Mouse (Mus musculus) neural tube, embryonic 13.5 days (tissue): ENCODE results near the gene Nemp1. TPM values are rescaled to one million over a fixed set of nuclear protein-coding genes. Genes with fewer than 3 reads are reported as not detected.

Experiments
- ATAC-seq: fragments of 200-750 bp; cut with Nextera tagmentation; 2 replicates; pipeline ENCODE4 v1.8.0; 2017; ENCODE audit warnings: low read depth, mild to moderate bottlenecking, moderate TSS enrichment, moderate library complexity
- H3K27ac ChIP-seq: fragments of 300-500 bp; sonication (generic); replicated peaks from 2 replicates; pipeline ENCODE4 v1.5.1; 2015; ENCODE audit warnings: moderate library complexity, mild to moderate bottlenecking, inconsistent platforms
- H3K27me3 ChIP-seq: fragments of 300-500 bp; sonication (generic); 2 replicates; pipeline ENCODE4 v1.6.1; 2015; ENCODE audit warnings: mild to moderate bottlenecking, inconsistent platforms
- H3K36me3 ChIP-seq: fragments of 300-500 bp; sonication (generic); 2 replicates; pipeline ENCODE4 v1.6.1; 2015; ENCODE audit warnings: mild to moderate bottlenecking, inconsistent platforms
- H3K4me1 ChIP-seq: fragments of 300-500 bp; sonication (generic); replicated peaks from 2 replicates; pipeline ENCODE4 v1.6.1; 2015; ENCODE audit warnings: inconsistent platforms
- H3K4me2 ChIP-seq: fragments of 300-500 bp; sonication (generic); 2 replicates; pipeline ENCODE4 v1.6.1; 2015; ENCODE audit warnings: inconsistent platforms, mild to moderate bottlenecking, moderate library complexity
- H3K4me3 ChIP-seq: fragments of 300-500 bp; sonication (generic); 2 replicates; pipeline ENCODE4 v1.5.1; 2015; ENCODE audit warnings: mild to moderate bottlenecking, inconsistent platforms
- H3K9ac ChIP-seq: fragments of 300-500 bp; sonication (generic); 2 replicates; pipeline ENCODE4 v1.6.1; 2015; ENCODE audit warnings: moderate library complexity, mild to moderate bottlenecking, inconsistent platforms
- H3K9me3 ChIP-seq: fragments of 300-500 bp; sonication (generic); 2 replicates; pipeline ENCODE4 v1.6.1; 2016; ENCODE audit warnings: inconsistent platforms
- WGBS: fragments of 180-500 bp; shearing (Covaris S2); methylation state at CpG from one replicate; pipeline ENCODE4 v1.1.7; 2015; 5-methylcytosine and 5-hydroxymethylcytosine counted together
- polyA plus RNA-seq: library from polyadenylated mRNA; unstranded; fragments of >200 nt; fragmentation: Nextera tagmentation; extraction: Ambion mirVana; gene quantifications from 2 replicates; pipeline ENCODE4 v1.2.1, GENCODE M21; 2015

Nemp1 gene
- polyA plus RNA-seq, result 3.3 and 3.6 TPM in 2 replicates

DNA sequence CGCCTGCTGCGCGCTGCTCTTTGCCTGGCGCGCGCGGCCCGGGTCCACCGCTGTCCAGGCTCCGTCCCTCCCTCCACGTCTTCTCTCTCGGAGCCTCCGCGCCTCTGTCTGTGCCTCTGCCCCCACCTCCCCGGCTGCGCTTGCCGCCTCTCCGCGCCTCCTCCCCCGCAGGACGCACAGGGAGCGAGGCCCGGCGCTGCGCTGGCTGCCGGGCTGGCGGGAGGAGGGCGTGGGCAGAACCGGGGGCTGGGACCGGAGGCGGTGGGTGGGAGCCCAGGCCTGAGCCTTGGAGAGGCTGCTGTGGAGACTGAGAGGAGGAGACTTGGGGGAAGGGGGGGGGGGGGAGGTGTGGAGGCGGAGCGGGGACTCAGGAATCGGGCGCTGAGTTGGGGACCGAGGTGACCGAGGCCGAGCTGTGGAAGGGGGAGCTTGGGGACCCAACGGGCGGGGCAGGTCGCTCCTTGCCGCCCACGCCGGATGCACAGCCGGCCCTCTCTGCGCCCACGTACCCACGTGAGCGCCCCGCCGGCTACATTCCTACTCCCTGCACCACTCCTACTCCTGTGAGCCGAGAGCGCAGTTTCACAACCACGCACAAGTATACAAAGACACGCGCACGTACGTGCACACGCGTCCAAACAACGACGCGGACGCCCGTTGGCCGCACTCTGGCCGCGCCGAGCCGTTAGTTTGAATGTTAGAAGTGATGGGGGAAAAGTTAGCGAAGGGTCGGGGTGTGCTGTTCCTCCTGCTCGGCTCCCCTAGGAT, at the start of gene Nemp1:
Nemp1 (plus strand) TSS at position 401 of the 768 bp plus-strand sequence.
- ATAC-seq, result peak; percentile 44
- H3K36me3 ChIP-seq, result no peaks in the 10 kb centered on the region
- WGBS, result under 1% methylated on average over 69 of the region's 73 CpGs
- peak within 1 kb of the TSS; percentile 83 for H3K4me2 ChIP-seq
- no peaks in the 10 kb centered on the region for H3K9me3 ChIP-seq
- peaks cover 76% of the 10 kb centered on the region for H3K4me1 ChIP-seq
- H3K27ac ChIP-seq, result peak within 1 kb of the TSS; percentile 78
- peaks cover 86% of the 10 kb centered on the region for H3K27me3 ChIP-seq
- H3K9ac ChIP-seq, result peak within 1 kb of the TSS; percentile 72
- peak within 1 kb of the TSS; percentile 54 for H3K4me3 ChIP-seq

DNA sequence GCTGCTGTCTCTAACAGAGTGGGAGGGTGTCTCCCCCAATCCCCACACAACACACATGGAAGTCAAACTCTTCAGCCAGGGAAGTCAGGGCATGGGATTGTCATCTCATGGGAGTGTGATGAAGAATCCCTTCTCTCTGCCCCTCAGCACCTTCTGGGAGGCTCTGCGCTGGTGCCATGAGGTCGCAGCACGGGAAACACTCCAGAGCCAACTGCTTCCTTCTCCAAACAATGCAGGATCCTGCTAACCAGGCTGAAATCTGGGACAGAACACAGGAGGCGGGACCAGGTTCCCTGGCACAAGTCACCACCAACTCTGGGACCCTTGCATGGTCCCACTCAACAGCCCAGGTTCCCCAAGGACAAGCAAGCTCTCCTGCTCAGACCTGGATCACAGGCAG, 49.4 kb upstream of the Nemp1 start:
- no peaks in the 10 kb centered on the region for H3K27me3 ChIP-seq
- H3K4me3 ChIP-seq, result 0 out of 2 replicates have a peak overlapping the region, but pooled peaks have one; percentile 91
- ATAC-seq, result no peak
- peak overlapping the region; percentile 86 for H3K4me2 ChIP-seq
- peak overlapping the region; percentile 98 for H3K9ac ChIP-seq
- WGBS, result 77% methylated on average over 4 of the region's 4 CpGs
- H3K27ac ChIP-seq, result 0 out of 2 replicates have a peak overlapping the region, but pooled peaks have one; percentile 24
- peaks cover 77% of the 10 kb centered on the region for H3K4me1 ChIP-seq
- H3K9me3 ChIP-seq, result no peaks in the 10 kb centered on the region
- H3K36me3 ChIP-seq, result peaks cover 13% of the 10 kb centered on the region

DNA sequence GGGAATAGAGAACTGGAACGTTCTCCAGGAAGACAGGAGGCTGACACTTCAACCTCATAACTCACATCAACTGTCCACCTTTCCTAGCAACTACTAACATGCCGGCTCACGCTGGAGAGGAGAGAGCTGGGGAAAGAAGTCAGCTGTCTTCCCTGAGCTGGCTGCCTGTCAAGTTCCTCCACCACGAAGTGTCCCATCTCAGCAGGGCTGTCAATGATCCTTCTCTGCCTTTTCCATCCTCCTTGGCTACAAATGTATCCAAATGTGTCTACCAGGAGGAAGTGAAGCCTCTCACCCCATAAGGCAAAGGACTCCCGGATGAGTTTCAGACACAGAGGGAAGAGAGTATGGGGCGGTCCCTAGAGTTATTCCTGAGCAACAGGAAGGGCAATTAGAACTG, 48.5 kb upstream of the Nemp1 start:
- Histone ChIP-seq H3K4me3 (peak overlapping the region; percentile 91), H3K9ac (peak overlapping the region; percentile 98), H3K36me3 (peaks cover 5% of the 10 kb centered on the region; the same call in 1 of the 2 replicates), H3K4me1 (peaks cover 79% of the 10 kb centered on the region), H3K27me3 (no peaks in the 10 kb centered on the region), H3K9me3 (no peaks in the 10 kb centered on the region), H3K27ac (no peak overlapping the region), H3K4me2 (peak overlapping the region; percentile 86)
- no peak for ATAC-seq
- WGBS, result 44% methylated on average over 6 of the region's 6 CpGs

DNA sequence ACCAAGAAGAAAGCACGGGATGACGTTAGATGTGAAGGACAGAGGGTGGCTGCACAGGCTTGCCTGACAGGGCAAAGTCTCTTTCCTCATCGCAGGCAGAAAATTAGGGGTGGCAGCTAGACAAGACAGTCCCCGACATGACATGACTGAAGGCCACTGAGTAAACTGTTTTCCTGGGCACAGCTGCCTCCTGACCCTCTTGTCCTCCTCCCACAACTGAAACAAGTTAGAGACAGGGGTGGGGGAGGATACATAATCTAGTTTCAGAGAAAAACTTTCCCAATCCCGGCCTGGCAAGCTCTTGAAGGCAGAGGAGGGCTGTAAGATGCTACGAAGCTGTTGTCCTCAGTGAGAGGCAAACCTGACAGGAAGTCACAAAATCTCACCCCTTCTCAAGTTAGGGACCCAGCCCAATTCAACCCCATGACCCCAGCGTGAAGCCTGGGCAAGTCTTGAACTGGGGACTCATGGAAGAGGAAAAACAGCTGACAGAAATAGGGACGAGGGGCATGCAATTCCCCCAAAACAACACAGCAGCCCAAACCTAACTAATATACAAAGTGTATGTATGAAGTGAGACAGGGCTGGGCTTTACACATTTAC, 47.5 kb upstream of the Nemp1 start:
- H3K36me3 ChIP-seq, result peaks cover 5% of the 10 kb centered on the region; the same call in 1 of the 2 replicates
- WGBS, result 35% methylated on average over 8 of the region's 8 CpGs
- peaks cover 68% of the 10 kb centered on the region for H3K4me1 ChIP-seq
- H3K9me3 ChIP-seq, result no peaks in the 10 kb centered on the region
- H3K9ac ChIP-seq, result peak overlapping the region; percentile 98
- ATAC-seq, result no peak
- H3K4me2 ChIP-seq, result peak overlapping the region; percentile 86
- peak overlapping the region; percentile 91 for H3K4me3 ChIP-seq
- peak overlapping the region; percentile 95; the same call in 1 of the 2 replicates for H3K27ac ChIP-seq
- H3K27me3 ChIP-seq, result no peaks in the 10 kb centered on the region

DNA sequence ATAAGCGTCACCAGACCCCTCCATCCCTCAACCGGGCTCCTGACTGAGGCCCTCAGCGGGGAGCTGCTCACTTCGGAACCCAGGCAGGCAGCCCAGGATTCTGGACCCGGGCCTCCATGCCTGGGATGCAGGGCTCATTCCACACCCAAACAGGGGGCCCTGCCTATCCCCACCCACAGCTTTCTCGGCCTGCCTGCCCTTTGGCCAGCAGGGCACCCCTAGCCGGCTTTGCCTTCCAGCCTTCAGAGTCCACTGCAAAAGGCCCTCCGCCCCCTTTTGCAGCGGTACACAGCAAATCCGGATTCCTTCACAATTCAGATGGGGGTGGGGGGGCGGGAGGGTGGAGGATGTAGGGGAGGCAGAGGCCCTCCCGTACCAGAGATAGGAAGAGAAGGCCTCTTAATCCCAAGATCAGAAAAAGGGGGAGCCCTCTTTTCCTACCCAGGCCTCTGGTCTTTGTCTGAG, 46.7 kb upstream of the Nemp1 start:
- H3K36me3 ChIP-seq, result peaks cover 5% of the 10 kb centered on the region; the same call in 1 of the 2 replicates

DNA sequence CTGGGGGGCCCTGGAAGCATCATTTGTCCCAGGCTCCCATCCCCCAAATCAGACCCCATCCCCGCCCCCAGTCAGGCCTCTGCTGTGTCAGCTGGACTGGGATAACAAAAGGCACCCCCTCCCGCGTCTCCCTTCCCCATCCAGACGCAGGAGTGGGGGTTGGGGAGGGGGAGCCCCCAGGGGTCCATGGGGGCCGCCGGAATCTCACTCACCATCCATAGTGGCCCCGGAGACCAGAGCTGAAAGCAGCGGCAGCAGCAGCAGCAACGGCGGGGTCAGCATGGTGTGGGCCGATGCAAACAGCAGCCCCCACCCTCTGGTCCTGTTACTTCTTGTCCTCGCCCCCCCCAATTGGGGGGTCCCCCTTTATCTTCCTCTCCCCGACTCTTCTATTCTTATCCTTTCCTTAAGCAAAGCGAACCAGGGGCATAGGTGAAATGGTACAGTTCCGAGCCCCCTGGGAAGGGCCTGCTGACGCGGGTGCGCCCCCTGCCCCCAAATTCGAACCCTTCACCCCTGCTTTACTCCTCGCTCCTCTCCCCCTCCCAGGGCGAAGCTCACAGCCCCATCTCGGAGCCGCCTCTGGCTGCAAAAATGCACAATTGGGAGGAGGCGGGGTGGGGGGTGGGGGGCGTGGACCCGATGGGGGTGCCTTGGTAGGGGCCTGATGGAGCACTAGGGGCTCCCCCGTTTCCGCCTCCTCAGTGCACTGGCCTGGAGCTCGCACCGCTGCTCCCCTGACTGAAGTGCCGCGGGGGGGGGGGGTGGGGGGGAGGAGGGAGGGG, 46.1 kb upstream of the Nemp1 start, which contains the start of gene Lrp1:
Lrp1 (minus strand) TSS at position 743 of the 785 bp plus-strand sequence.
- Histone ChIP-seq H3K27me3 (no peaks in the 10 kb centered on the region), H3K4me2 (peak within 1 kb of the TSS; percentile 86), H3K27ac (peak within 1 kb of the TSS; percentile 95), H3K36me3 (peaks cover 5% of the 10 kb centered on the region; the same call in 1 of the 2 replicates), H3K4me3 (peak within 1 kb of the TSS; percentile 91), H3K9ac (peak within 1 kb of the TSS; percentile 98), H3K9me3 (no peaks in the 10 kb centered on the region), H3K4me1 (peaks cover 54% of the 10 kb centered on the region)
- WGBS, result under 1% methylated on average over 25 of the region's 32 CpGs
- ATAC-seq, result peak; percentile 86

More for the DNA sequence above, 46.7 kb upstream of the Nemp1 start:
- Histone ChIP-seq H3K27me3 (no peaks in the 10 kb centered on the region), H3K9ac (peak overlapping the region; percentile 98), H3K4me2 (peak overlapping the region; percentile 86), H3K4me3 (peak overlapping the region; percentile 91), H3K4me1 (peaks cover 61% of the 10 kb centered on the region), H3K27ac (peak overlapping the region; percentile 95), H3K9me3 (no peaks in the 10 kb centered on the region)
- peak; percentile 0; the same call in 1 of the 2 replicates for ATAC-seq
- under 1% methylated on average over 11 of the region's 12 CpGs for WGBS

DNA sequence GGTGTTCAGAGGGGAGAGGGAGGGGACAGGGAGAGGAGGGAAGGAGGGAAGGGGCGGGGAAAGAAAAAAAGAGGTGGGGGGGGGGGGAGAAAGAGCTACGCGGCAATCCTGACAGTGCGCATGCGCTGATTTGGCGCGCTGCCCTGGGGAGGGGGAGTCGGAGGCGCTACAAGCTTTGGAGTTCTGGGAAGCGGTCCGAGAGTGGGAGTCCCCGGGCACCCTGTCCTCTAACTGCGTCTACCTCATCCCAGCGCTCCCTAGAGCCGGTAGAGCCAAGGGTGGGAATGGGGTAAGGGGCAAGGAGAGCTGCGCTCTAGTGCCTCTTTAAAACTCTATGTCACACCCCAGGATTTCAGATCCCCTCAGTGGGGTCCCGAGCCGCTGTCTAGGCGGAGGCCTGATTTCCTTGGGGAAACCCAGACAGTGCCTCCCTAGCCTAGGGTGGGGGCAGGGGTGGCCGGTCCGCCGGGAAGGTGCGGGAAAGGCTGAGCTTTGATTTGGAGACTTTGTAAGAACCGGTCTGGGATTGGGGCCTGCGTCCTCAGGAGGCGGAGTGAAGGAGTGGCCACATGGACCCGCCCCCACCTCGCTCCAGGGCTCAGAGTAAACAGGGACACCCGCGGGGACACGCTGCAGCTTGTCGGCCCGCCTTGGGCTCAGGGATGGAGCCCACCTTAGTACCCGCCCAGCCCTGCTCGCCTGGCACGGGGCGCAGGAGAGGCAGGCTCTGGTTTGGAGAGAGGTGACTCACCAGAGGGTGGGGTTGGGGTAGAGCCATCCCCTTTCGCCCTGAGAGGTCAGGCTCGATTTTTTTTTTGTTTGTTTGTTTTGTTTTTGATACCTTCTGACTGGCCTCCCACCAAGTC, 45.3 kb upstream of the Nemp1 start:
- Histone ChIP-seq H3K27me3 (no peaks in the 10 kb centered on the region), H3K27ac (peak overlapping the region; percentile 95), H3K36me3 (peaks cover 5% of the 10 kb centered on the region; the same call in 1 of the 2 replicates), H3K9ac (peak overlapping the region; percentile 98), H3K4me1 (peaks cover 46% of the 10 kb centered on the region), H3K9me3 (no peaks in the 10 kb centered on the region), H3K4me3 (peak overlapping the region; percentile 91), H3K4me2 (peak overlapping the region; percentile 86)
- peak; percentile 84 for ATAC-seq
- WGBS, result 0% methylated on average over 38 of the region's 39 CpGs

DNA sequence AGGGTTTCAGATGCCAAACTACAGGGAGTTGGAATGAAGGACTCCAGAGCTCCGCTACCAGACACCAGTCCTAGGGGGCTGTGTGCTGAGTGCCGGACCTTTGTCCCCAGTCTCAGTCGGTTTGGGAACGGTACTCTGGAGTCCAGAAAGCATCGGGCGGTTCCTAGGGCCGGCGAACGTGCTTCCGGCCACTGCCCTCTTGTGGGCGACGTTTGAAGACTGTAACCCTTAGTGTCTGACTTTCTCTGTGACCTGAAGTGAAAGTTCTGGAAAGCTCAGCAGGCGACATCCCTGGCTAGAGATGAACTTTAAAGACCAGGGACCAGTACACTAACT, 44.7 kb upstream of the Nemp1 start:
- H3K27me3 ChIP-seq, result no peaks in the 10 kb centered on the region
- under 1% methylated on average over 13 of the region's 13 CpGs for WGBS
- peaks cover 40% of the 10 kb centered on the region for H3K4me1 ChIP-seq
- peaks cover 2% of the 10 kb centered on the region; the same call in 1 of the 2 replicates for H3K36me3 ChIP-seq
- H3K4me3 ChIP-seq, result peak overlapping the region; percentile 91
- H3K4me2 ChIP-seq, result peak overlapping the region; percentile 86
- peak overlapping the region; percentile 87 for H3K27ac ChIP-seq
- no peaks in the 10 kb centered on the region for H3K9me3 ChIP-seq
- peak overlapping the region; percentile 73 for H3K9ac ChIP-seq
- peak; percentile 17; the same call in 1 of the 2 replicates for ATAC-seq

DNA sequence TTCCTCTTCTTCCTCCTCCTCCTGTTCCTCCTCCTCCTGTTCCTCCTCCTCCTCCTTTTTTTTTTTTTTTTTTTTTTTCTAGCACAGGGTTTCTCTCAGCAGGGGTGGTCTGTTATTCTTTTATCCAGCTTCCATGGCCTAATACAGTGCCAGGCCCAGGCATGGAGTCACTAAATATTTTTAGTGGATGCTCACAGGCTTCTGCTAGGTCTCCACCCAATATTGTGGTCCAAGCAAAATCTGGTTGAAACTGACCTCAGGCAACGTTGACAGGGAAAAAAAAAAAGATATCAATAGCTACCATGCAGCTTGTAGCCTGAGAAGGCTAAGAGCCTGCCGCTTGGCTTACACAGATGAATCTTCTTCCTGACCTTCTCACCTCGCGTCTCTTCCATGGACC, 44.0 kb upstream of the Nemp1 start:
- 0 out of 2 replicates have a peak overlapping the region, but pooled peaks have one; percentile 87 for H3K27ac ChIP-seq
- H3K36me3 ChIP-seq, result no peaks in the 10 kb centered on the region
- peaks cover 34% of the 10 kb centered on the region for H3K4me1 ChIP-seq
- H3K4me3 ChIP-seq, result no peak overlapping the region
- 71% methylated on average over 4 of the region's 4 CpGs for WGBS
- no peaks in the 10 kb centered on the region for H3K27me3 ChIP-seq
- no peak for ATAC-seq
- 0 out of 2 replicates have a peak overlapping the region, but pooled peaks have one; percentile 73 for H3K9ac ChIP-seq
- H3K4me2 ChIP-seq, result no peak overlapping the region
- H3K9me3 ChIP-seq, result no peaks in the 10 kb centered on the region

DNA sequence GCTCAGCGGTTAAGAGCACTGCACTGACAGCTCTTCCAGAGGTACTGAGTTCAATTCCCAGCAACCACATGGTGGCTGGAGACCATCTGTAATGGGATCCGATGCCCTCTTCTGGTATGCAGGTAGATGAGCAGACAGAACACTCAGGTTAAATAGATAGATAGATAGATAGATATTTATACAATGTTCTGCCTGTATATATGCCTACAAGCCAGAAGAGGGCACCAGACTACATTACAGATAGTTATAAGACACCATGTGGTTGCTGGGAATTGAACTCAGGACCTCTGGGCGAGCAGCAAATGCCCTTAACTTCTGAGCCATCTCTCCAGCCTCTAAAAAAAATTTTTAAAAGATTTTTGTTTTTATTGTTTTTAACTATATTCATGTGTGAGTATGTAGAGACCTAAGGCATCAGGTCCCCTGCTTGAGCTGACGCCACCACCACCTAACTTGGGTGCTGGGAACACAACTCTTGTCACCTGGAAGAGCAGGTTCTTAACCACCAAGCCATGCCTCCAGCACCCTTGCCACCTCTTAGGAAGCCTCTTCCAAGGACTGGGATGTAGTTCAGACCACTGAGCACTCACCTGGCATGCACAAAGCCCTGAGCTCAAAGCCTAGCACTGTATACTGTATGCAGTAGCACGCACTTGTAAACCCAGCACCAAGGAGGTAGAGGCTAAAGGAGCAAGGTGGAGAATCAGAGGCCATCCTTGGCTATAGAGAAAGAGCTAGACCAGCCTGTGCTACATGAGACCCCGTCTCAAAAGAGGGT, 43.1 kb upstream of the Nemp1 start:
- no peak overlapping the region for H3K9ac ChIP-seq
- no peak overlapping the region for H3K27ac ChIP-seq
- no peaks in the 10 kb centered on the region for H3K9me3 ChIP-seq
- H3K27me3 ChIP-seq, result no peaks in the 10 kb centered on the region
- WGBS, result 92% methylated on average over 6 of the region's 6 CpGs
- peaks cover 24% of the 10 kb centered on the region for H3K4me1 ChIP-seq
- no peak overlapping the region for H3K4me2 ChIP-seq
- no peak overlapping the region for H3K4me3 ChIP-seq
- H3K36me3 ChIP-seq, result no peaks in the 10 kb centered on the region
- no peak for ATAC-seq
